Mouse (Mus musculus) lung, postnatal 14 days (tissue): ENCODE results near the gene Rad9b.

ENCODE experiments used
- DNase-seq: peaks from one replicate; pipeline ENCODE4 v3.0.0; 2021

Gene Rad9b

GRCm38 (mm10) chr5:122280827-122281462 lies 73.1 kb downstream of the Rad9b start:
- DNase-seq, result peak; percentile 48

GRCm38 (mm10) chr5:122280422-122280826 lies 73.6 kb downstream of the Rad9b start:
- DNase-seq, result peak; percentile 34

- DNase-seq, result peak; percentile 54
These were observed 74.1 kb downstream of the Rad9b start for GRCm38 (mm10) chr5:122279799-122280421.

GRCm38 (mm10) chr5:122278946-122279345 lies 75.1 kb downstream of the Rad9b start:
- DNase-seq, result no peak

GRCm38 (mm10) chr5:122274785-122275184 lies 79.2 kb downstream of the Rad9b start:
- peak; percentile 62 for DNase-seq
